Mouse (Mus musculus) hindbrain, embryonic 12.5 days (tissue): ENCODE measurements around the gene Tstd2. TPM values are rescaled to one million over a fixed set of nuclear protein-coding genes. Genes with fewer than 3 reads are reported as not detected.

Source experiments
- ATAC-seq: fragments of 200-750 bp; cut with Nextera tagmentation; 2 replicates; pipeline ENCODE4 v1.8.0; 2017; ENCODE audit warnings: moderate TSS enrichment; ENCODE audit not compliant: low FRiP score
- H3K27ac ChIP-seq: fragments of 300-500 bp; sonication (generic); 2 replicates; pipeline ENCODE4 v1.5.1; 2016; ENCODE audit warnings: mild to moderate bottlenecking
- H3K27me3 ChIP-seq: fragments of 300-500 bp; sonication (generic); 2 replicates; pipeline ENCODE4 v1.6.1; 2016; ENCODE audit warnings: mild to moderate bottlenecking
- H3K36me3 ChIP-seq: fragments of 300-500 bp; sonication (generic); 2 replicates; pipeline ENCODE4 v1.6.1; 2016; ENCODE audit warnings: mild to moderate bottlenecking
- H3K4me1 ChIP-seq: fragments of 300-500 bp; sonication (generic); 2 replicates; pipeline ENCODE4 v1.6.1; 2016
- H3K4me2 ChIP-seq: fragments of 300-500 bp; sonication (generic); replicated peaks from 2 replicates; pipeline ENCODE4 v1.6.1; 2016; ENCODE audit warnings: mild to moderate bottlenecking
- H3K4me3 ChIP-seq: fragments of 300-500 bp; sonication (generic); 2 replicates; pipeline ENCODE4 v1.5.1; 2016; ENCODE audit warnings: mild to moderate bottlenecking
- H3K9ac ChIP-seq: fragments of 300-500 bp; sonication (generic); 2 replicates; pipeline ENCODE4 v1.6.1; 2016; ENCODE audit warnings: mild to moderate bottlenecking, moderate library complexity
- H3K9me3 ChIP-seq: fragments of 300-500 bp; sonication (generic); replicated peaks from 2 replicates; pipeline ENCODE4 v1.6.1; 2016; ENCODE audit warnings: mild to moderate bottlenecking
- WGBS: fragments of 180-500 bp; shearing (Covaris S2); methylation state at CpG from one replicate; pipeline ENCODE4 v1.1.7; 2016; 5-methylcytosine and 5-hydroxymethylcytosine counted together
- polyA plus RNA-seq: library from polyadenylated mRNA; unstranded; fragments of >200 nt; fragmentation: Nextera tagmentation; extraction: Ambion mirVana; gene quantifications from 2 replicates; pipeline ENCODE4 v1.2.1, GENCODE M21; 2016

The Tstd2 gene
- polyA plus RNA-seq, 1 experiment from 2014 or later: 55.6 TPM

- no peak overlapping the region for H3K9ac ChIP-seq
- peaks cover 10% of the 10 kb centered on the region; the same call in 1 of the 2 replicates for H3K4me1 ChIP-seq
- H3K36me3 ChIP-seq: no peaks in the 10 kb centered on the region
- no peak overlapping the region for H3K27ac ChIP-seq
- H3K4me3 ChIP-seq: no peak overlapping the region
- ATAC-seq: no peak
- WGBS: 83% methylated on average over 5 of the region's 5 CpGs
- no peak overlapping the region for H3K4me2 ChIP-seq
- no peaks in the 10 kb centered on the region for H3K9me3 ChIP-seq
- no peaks in the 10 kb centered on the region for H3K27me3 ChIP-seq
Observed at GRCm38 (mm10) chr4:46092429-46093076, 45.9 kb downstream of the Tstd2 start.

- WGBS: 85% methylated on average over 14 of the region's 14 CpGs
- Histone ChIP-seq H3K4me3 (no peak overlapping the region), H3K27ac (no peak overlapping the region), H3K27me3 (no peaks in the 10 kb centered on the region), H3K36me3 (no peaks in the 10 kb centered on the region), H3K9ac (no peak overlapping the region), H3K4me2 (no peak overlapping the region), H3K4me1 (peaks cover 13% of the 10 kb centered on the region), H3K9me3 (no peaks in the 10 kb centered on the region)
- no peak for ATAC-seq
Observed at GRCm38 (mm10) chr4:46089524-46090125, 48.9 kb downstream of the Tstd2 start.

GRCm38 (mm10) chr4:46087852-46088251 lies 50.6 kb downstream of the Tstd2 start:
- no peaks in the 10 kb centered on the region for H3K27me3 ChIP-seq
- H3K36me3 ChIP-seq: no peaks in the 10 kb centered on the region
- no peak overlapping the region for H3K4me2 ChIP-seq
- no peak overlapping the region for H3K9ac ChIP-seq
- peaks cover 9% of the 10 kb centered on the region for H3K4me1 ChIP-seq
- ATAC-seq: no peak
- no peak overlapping the region for H3K4me3 ChIP-seq
- H3K9me3 ChIP-seq: no peaks in the 10 kb centered on the region
- no peak overlapping the region for H3K27ac ChIP-seq
- WGBS: 33% methylated on average over 5 of the region's 5 CpGs

GRCm38 (mm10) chr4:46087427-46087771 lies 51.1 kb downstream of the Tstd2 start:
- peaks cover 9% of the 10 kb centered on the region for H3K4me1 ChIP-seq
- ATAC-seq: no peak
- H3K27me3 ChIP-seq: no peaks in the 10 kb centered on the region
- H3K4me3 ChIP-seq: no peak overlapping the region
- H3K4me2 ChIP-seq: no peak overlapping the region
- 85% methylated on average over 7 of the region's 7 CpGs for WGBS
- H3K9me3 ChIP-seq: no peaks in the 10 kb centered on the region
- H3K9ac ChIP-seq: no peak overlapping the region
- no peaks in the 10 kb centered on the region for H3K36me3 ChIP-seq
- no peak overlapping the region for H3K27ac ChIP-seq

- Histone ChIP-seq H3K36me3 (no peaks in the 10 kb centered on the region), H3K4me3 (no peak overlapping the region), H3K4me2 (no peak overlapping the region), H3K9me3 (no peaks in the 10 kb centered on the region), H3K27ac (no peak overlapping the region), H3K9ac (no peak overlapping the region), H3K27me3 (no peaks in the 10 kb centered on the region), H3K4me1 (peaks cover 9% of the 10 kb centered on the region)
- 84% methylated on average over 17 of the region's 18 CpGs for WGBS
- no peak for ATAC-seq
Observed at GRCm38 (mm10) chr4:46086718-46087426, 51.6 kb downstream of the Tstd2 start.

GRCm38 (mm10) chr4:46085223-46085811 lies 53.2 kb downstream of the Tstd2 start:
- no peak for ATAC-seq
- Histone ChIP-seq H3K4me1 (peaks cover 9% of the 10 kb centered on the region), H3K4me3 (no peak overlapping the region), H3K9ac (no peak overlapping the region), H3K27me3 (no peaks in the 10 kb centered on the region), H3K4me2 (no peak overlapping the region), H3K27ac (no peak overlapping the region), H3K36me3 (no peaks in the 10 kb centered on the region), H3K9me3 (no peaks in the 10 kb centered on the region)
- 69% methylated on average over 9 of the region's 9 CpGs for whole genome bisulfite sequencing

- ATAC-seq: no peak
- Histone ChIP-seq H3K27me3 (no peaks in the 10 kb centered on the region), H3K36me3 (no peaks in the 10 kb centered on the region), H3K4me2 (no peak overlapping the region), H3K27ac (no peak overlapping the region), H3K9ac (no peak overlapping the region), H3K9me3 (no peaks in the 10 kb centered on the region), H3K4me3 (no peak overlapping the region), H3K4me1 (peaks cover 9% of the 10 kb centered on the region)
- whole genome bisulfite sequencing: 69% methylated on average over 9 of the region's 9 CpGs
Observed at GRCm38 (mm10) chr4:46084416-46085172, 53.9 kb downstream of the Tstd2 start.

GRCm38 (mm10) chr4:46082555-46082954 lies 55.9 kb downstream of the Tstd2 start:
- Histone ChIP-seq H3K27me3 (no peaks in the 10 kb centered on the region), H3K36me3 (no peaks in the 10 kb centered on the region), H3K9ac (no peak overlapping the region), H3K9me3 (no peaks in the 10 kb centered on the region), H3K27ac (no peak overlapping the region), H3K4me1 (peaks cover 6% of the 10 kb centered on the region; the same call in 1 of the 2 replicates), H3K4me2 (no peak overlapping the region), H3K4me3 (no peak overlapping the region)
- ATAC-seq: no peak
- 75% methylated on average over 11 of the region's 11 CpGs for WGBS

- Histone ChIP-seq H3K27me3 (no peaks in the 10 kb centered on the region), H3K9ac (no peak overlapping the region), H3K9me3 (no peaks in the 10 kb centered on the region), H3K4me1 (0 out of 2 replicates have a peak, but pooled peaks cover 2% of the 10 kb centered on the region), H3K4me2 (no peak overlapping the region), H3K36me3 (no peaks in the 10 kb centered on the region), H3K27ac (no peak overlapping the region), H3K4me3 (no peak overlapping the region)
- WGBS: 91% methylated on average over 4 of the region's 4 CpGs
- no peak for ATAC-seq
Observed at GRCm38 (mm10) chr4:46080261-46080660, 58.2 kb downstream of the Tstd2 start.

- no peaks in the 10 kb centered on the region for H3K9me3 ChIP-seq
- no peak overlapping the region for H3K27ac ChIP-seq
- no peaks in the 10 kb centered on the region for H3K27me3 ChIP-seq
- H3K9ac ChIP-seq: no peak overlapping the region
- H3K36me3 ChIP-seq: no peaks in the 10 kb centered on the region
- ATAC-seq: no peak
- no peaks in the 10 kb centered on the region for H3K4me1 ChIP-seq
- no peak overlapping the region for H3K4me2 ChIP-seq
- no peak overlapping the region for H3K4me3 ChIP-seq
- WGBS: 84% methylated on average over 2 of the region's 2 CpGs
Observed at GRCm38 (mm10) chr4:46076892-46077291, 61.6 kb downstream of the Tstd2 start.

GRCm38 (mm10) chr4:46075664-46076063 lies 62.8 kb downstream of the Tstd2 start:
- Histone ChIP-seq H3K4me3 (no peak overlapping the region), H3K9ac (no peak overlapping the region), H3K27ac (no peak overlapping the region), H3K36me3 (no peaks in the 10 kb centered on the region), H3K9me3 (no peaks in the 10 kb centered on the region), H3K27me3 (no peaks in the 10 kb centered on the region), H3K4me1 (no peaks in the 10 kb centered on the region), H3K4me2 (no peak overlapping the region)
- 92% methylated on average over 3 of the region's 3 CpGs for WGBS
- ATAC-seq: no peak

GRCm38 (mm10) chr4:46073736-46074135 lies 64.8 kb downstream of the Tstd2 start:
- no peak overlapping the region for H3K4me2 ChIP-seq
- no peaks in the 10 kb centered on the region for H3K9me3 ChIP-seq
- WGBS: 64% methylated on average over 4 of the region's 4 CpGs
- H3K4me1 ChIP-seq: 0 out of 2 replicates have a peak, but pooled peaks cover 5% of the 10 kb centered on the region
- no peak for ATAC-seq
- no peak overlapping the region for H3K4me3 ChIP-seq
- no peaks in the 10 kb centered on the region for H3K36me3 ChIP-seq
- H3K27me3 ChIP-seq: no peaks in the 10 kb centered on the region
- H3K9ac ChIP-seq: no peak overlapping the region
- no peak overlapping the region for H3K27ac ChIP-seq
